Mouse (Mus musculus) E14TG2a.4 (cell line): ENCODE measurements around the gene Timm29.

Experiments used
- CTCF ChIP-seq: conservative IDR thresholded peaks from 2 replicates; pipeline ENCODE4 v1.5.1; 2014; ENCODE audit warnings: low read length
- POU5F1 ChIP-seq: IDR thresholded peaks from 2 replicates; pipeline ENCODE4 v1.6.1; 2014; ENCODE audit warnings: low read length, borderline replicate concordance

DNA sequence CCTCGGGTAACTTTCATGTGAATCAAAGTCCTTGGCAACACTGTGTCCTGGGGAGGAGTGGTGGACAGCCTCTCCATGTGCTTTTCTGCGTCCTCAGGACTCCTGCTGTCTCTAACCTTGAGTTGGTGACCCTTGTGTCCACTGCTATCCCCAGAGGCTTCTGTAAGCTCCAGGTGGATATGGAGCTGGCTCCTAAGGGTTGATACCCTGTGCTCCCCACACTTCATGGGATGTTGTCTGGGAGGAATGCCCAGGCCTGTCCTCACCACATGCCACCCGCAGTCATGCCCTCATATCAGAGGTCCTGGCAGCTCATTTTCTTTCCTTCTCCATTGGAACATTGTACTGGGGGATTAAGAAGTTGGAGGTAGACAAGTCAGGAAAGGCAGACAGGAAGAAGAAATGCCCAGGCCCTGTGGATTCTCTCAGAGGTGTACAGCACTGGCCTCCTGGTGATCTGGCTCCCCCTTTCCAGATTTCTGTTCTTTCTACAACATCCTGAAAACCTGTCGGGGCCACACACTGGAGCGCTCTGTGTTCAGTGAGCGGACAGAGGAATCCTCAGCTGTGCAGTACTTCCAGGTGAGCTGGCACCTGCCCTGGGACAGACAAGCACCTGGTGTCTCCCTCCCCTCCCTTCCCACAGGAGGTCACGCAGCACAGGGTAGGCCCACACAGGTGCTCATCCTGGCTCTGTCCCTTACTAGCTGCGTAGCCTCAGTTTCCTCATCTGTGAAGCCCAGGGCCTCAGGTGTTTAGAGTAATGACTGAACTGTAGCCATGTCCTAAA lies 18.3 kb upstream of the Timm29 start:
- TF ChIP-seq CTCF: no peak
- TF ChIP-seq POU5F1: no peak
